Mouse (Mus musculus): ENCODE data around the gene Gm47996.
"Not testable (repeated sequence)": the region's sequence is repeated elsewhere in the genome, so short reads cannot be mapped to it uniquely, and the experiment has no call there.

Gm47996 gene

DNA sequence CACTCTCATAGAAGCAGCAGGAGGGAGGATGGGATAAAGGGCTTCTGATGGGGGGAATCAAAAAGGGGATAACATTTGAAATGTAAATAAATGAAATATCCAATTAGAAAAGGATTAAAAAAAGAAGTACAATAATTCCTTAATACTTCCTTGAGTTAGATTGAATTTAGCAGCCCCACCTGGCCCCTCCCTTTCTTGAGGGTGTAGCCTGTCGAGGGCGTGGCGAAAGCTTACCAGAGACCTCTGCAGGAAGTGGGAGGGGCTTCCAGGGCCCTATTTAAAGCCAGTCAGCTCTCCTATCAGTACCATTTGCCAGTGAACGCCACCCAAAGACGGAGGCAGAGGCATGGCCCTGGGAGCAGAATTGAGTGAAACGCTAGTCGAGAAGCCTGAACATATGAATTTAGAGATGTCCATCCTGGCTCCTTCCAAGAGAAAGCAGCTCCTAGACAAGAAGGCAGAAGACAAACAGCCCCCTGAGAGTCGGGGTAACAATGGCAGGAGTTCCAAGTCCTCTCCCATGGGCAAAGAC lies at the start of gene Gm47996:
Gene Gm47996, plus strand, starts transcription at position 308 of the 532 bp plus-strand sequence.
- DNase-seq (ENCODE audit: low read depth): not testable (repeated sequence)

DNA sequence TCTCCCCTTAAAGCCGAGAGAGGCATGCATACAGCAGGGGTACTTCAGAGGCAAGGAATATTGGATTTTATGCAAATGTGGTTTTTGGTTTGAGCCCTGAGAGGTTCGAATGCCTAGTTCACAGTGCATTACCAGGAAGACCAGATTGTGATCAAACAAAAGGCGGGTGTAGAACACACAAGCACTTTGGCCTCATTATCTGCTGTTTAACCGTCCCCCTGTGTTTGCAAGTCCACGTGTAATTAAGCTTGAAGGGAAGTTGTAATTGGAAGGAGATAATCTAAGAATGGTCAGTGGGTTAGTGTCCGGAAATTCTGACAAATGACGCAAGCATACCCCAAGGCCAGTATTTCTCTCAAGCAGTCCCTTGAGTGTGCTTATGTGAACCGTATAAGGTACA lies 43.9 kb upstream of the Gm47996 start:
- no peak for DNase-seq (ENCODE audit: low read depth)

DNA sequence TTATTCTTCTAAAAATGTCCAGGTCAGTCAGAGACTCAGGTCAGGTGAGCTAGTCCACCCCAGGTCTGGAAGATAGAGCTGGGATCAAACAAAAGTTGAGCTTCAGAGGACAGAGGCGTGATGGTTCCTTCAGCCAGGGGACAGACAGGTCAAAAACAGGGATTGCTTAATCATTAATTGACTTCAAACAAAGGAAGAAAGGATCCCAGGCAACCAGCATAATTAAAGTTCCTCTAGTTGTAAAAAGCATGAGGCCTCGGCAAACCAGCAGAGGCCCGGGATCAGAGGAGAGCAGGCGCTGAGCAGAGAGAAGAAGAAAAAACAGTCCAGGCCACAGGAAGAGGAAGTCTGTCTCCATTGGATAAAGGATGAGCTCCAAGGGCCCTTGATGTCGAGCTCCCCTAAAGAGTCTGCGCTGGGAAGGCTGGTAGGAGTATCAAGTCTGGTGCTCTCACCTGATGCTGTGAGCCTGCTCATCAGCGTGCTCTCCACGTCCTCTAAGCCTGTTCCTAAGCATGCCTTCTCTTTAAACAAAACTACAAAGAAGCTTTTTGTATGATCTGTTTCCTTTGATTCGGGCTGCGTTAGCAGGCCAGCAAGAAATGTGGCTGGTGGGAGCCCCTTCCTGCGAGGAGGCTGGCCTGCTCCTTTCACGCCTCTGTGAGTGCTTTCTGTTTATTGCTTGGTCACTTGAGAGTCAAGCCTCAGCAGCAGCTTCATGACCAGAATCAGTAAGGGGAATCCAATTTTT lies 42.5 kb upstream of the Gm47996 start:
- DNase-seq (ENCODE audit: low read depth): peak; percentile 51

DNA sequence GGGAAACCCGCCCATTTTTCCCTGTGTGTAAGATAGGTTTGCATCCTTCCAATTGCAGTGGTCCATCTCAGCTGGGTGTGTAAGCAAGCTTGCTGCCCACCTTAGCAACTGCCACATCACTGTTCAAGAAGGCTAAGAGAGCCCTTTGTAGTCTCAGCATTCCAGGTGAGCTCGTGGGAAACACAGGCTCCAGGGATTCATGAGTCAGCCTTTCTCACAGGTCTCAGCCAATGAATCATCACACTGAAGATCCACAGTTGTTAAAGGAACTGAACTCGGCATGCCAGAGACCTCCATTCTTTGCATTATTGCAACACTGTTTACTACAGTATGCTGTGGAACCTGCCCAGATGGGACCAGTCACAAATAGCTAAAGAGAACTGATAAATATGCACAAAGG lies 41.3 kb upstream of the Gm47996 start:
- no peak for DNase-seq (ENCODE audit: low read depth)

DNA sequence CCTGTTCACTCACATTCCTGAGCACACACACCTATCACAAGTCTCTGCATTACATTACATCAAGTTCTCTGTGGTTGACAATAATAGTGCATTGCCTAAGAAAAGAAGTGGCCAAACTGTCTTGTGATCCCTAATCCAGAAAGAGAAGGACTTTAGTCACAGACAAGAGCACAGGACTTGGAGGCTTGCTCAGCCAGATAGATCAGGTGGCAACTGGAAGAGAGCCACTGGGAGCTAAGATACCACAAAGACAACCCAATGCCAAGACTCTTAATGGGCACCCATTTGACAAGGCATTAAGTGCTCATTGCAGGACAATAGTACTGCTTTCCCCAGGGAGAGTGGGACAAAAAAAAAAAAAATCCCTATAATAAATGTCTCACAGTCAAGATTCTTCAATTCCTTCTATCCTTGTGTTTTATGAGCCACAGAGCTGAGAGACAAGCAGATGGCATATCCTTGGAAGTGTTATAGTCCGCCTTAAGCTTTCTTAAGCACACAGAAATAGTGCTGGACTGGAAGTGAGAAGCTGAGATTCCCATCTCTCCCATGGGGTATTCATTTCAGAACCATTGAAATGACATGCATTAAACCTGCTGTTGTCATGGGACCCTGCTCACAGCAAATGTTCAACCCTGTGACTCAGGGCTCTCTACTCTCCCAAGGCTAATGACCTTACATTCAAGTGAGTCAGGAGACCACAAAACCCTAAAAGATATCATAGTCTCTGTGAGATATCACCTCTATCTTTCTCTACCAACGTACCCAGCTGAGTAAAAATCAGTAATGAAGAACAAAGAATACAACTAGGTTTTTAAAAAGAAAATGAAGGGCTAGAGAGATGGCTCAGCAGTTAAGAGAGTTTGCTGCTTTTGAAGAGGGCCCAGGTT lies 38.1 kb upstream of the Gm47996 start:
- no peak for DNase-seq (ENCODE audit: low read depth)

DNA sequence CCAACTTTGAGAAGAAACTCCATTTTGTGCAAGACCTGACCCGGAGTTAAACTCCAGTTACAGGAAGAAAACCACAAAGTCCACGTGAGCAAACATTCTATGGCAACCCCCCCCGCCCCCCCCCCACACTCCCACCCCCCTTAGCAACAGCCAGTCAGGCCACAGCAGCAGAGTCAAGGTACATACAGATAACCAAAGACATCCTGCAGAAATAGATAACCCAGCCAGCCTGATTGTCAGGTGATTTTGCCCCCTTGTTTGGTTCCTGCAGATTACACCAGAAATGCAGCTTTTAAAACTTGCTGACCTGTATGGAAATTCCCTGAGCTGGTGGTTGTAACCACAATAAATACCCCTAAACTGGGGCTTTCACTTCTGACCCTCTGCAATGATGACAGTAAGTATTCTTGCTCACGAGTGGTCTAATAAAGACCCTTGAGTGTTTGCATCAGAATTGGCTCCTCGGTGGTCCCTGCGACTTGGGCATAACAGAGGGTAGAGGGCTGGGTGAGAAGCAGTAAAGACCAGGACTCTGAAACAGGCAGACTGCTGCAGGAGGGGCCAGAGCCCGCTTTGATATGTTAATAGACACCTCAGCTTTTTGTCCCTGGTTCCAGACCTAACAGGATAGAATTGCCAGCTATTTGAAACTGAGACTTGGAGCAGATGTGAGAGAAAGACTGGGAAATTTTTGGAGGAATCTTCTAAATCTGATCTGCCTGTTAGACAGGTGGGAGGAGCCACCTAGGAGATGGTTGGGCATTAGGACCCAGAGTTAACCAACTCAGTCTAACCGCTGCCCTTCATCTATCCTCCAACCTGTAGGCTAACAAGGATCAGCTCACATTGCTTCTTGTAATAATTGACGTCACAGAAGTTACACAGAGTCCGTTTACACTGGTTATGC lies 32.6 kb upstream of the Gm47996 start:
- peak; percentile 78 for DNase-seq (ENCODE audit: low read depth)

DNA sequence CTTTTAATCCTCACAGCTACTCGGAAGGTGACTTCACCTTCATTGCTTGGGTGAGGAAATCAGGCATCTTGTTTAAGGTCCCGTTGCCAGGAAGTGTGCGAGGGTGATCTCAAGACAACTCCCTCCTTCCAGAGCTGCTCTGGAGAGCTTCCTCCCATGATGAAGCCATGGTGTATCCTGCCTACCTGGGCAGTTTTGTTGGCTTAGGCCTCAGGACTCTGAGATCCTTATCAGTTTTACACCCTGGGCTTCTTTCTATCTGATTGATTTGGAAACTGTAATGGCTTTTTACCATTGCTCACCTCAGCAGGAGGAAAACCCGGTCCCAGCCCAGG lies 32.0 kb upstream of the Gm47996 start:
- no peak for DNase-seq (ENCODE audit: low read depth)

DNA sequence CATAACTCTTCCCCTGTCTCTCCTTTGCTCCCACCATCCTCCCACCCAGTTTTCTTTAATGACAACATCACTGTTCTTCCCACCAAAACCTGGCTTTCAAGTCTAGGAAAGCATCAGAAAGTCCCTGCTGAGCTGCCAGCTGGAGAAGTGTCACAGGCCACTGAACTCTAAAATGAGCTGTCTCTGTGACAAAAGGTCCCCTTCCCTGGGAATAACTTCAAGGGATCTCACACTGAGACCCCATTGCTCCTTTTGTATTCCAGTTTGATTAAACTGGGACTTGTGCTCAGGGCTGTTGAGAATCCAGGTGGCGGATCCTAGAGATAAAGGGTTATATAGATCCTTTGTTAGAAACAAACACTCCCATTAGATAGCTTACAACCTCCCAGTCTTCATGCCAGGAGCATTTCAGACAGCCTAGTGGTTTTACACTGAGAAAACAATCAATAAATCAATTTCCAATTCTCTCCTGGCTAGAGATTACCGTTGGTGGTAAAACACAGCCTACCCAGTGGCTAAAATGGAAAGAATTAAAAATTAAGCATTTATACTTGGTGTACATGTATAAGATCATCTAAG lies 31.3 kb upstream of the Gm47996 start:
- no peak for DNase-seq (ENCODE audit: low read depth)

DNA sequence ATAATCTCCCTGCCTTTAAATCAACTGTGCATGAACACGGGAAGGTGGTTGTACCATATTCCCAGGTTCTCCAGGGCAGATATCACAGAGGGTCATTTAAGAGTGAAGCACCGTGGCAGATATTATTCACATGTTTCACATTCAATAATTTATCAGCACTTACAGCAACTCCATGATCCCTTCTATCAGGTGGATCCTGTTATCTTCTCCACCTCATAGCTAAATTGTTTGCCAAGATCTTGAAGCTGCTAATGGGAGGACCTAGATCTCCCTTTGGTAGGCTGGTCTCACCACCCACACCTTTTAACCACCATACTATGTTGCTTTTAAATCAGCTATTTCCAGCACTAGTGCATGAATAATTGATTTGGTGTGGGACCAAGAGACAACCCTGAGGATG lies 29.8 kb upstream of the Gm47996 start:
- no peak for DNase-seq (ENCODE audit: low read depth)

DNA sequence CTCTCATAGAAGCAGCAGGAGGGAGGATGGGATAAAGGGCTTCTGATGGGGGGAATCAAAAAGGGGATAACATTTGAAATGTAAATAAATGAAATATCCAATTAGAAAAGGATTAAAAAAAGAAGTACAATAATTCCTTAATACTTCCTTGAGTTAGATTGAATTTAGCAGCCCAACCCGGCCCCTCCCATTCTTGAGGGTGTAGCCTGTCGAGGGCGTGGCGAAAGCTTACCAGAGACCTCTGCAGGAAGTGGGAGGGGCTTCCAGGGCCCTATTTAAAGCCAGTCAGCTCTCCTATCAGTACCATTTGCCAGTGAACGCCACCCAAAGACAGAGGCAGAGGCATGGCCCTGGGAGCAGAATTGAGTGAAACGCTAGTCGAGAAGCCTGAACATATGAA lies 27.7 kb upstream of the Gm47996 start, which contains the start of gene Gm47985:
Gene Gm47985, plus strand, starts transcription at position 272 of the 400 bp plus-strand sequence.
- not testable (repeated sequence) for DNase-seq (ENCODE audit: low read depth)

DNA sequence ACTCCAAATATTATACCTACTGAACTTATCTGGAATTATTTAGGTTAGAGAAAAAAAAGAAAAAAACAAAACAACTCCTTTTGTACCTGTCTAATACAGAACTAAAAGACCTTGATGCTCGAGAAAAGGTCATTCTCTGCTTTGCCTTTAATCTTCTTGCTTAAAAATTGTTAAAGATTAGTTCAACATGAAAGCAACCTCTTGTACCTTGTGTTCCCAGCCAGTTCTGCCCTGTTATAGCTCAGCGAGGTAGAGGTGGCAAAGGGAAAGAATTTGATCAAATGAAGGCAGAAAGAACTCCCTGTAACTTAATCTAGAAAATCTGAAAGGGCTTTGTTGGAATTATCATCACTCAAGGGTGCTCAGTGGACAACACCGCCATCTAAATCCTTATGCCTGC lies 23.7 kb upstream of the Gm47996 start:
- DNase-seq (ENCODE audit: low read depth): not testable (repeated sequence)

DNA sequence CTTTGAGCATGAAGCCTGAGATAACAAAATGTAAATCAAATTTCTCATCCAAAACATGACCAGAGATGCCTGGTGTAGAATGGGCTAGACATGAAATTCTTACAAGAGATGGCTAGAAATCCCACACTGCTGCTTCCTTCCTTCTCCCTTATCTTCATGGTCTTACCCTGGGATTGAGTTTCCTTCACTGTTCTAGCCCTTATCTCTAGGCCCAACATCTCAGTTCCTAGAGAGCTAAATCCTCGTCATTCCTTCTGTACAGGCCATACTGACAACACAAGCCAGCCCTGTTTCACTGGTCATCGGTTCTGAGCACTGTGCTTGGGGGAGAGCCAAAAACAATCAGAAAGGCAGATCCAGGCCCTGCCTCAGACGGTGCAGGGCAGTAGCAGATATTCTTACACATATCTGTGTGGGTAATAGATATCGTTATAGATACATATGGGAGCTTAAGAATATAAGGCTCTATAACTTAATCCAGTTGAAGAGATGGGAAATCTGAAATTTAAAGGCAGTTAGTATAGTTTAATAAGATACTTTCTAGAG lies 23.0 kb upstream of the Gm47996 start:
- not testable (repeated sequence) for DNase-seq (ENCODE audit: low read depth)

DNA sequence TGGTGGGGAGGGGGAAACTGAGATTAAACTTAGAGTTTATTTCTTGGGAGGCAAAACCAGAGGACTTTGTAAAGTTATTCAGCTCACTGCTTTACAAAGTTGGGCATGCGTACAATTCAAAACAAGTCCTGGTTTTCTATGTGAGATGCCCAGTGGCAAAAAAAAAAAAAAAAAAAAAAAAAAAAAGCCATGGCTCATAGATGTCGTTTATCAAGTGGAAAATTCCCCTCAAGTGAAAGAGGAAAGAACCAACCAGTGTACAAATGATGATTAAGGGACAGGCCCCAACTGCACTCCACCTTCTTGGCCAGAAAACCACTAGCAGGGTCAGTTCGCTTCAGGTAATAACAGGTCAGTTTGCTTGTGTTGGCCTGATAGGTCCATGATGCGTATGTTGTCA lies 21.5 kb upstream of the Gm47996 start:
- no peak for DNase-seq (ENCODE audit: low read depth)

DNA sequence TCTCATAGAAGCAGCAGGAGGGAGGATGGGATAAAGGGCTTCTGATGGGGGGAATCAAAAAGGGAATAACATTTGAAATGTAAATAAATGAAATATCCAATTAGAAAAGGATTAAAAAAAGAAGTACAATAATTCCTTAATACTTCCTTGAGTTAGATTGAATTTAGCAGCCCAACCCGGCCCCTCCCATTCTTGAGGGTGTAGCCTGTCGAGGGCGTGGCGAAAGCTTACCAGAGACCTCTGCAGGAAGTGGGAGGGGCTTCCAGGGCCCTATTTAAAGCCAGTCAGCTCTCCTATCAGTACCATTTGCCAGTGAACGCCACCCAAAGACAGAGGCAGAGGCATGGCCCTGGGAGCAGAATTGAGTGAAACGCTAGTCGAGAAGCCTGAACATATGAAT lies 17.9 kb upstream of the Gm47996 start, which contains the start of gene Gm8947:
Gene Gm8947, plus strand, starts transcription at position 302 of the 400 bp plus-strand sequence.
- not testable (repeated sequence) for DNase-seq (ENCODE audit: low read depth)

DNA sequence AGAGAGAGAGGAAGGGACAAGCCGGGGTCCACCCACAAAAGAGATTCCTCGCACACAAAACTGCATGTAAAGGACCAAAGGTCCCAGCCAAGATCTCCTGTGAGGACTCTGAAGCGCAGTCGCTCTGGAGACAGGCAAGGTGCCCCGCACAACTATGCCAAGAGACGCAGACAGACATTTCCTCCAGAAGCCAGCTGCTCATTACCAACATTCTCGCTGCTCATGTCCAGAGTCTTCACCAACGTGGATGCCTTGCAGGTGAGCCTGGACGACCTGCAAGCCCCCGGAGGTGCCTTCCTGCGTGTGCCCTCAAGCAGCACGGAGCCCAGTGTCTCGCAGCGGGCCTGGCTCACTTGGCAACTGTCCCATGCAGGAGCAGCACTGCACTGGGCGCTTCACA lies 17.2 kb upstream of the Gm47996 start:
- not testable (repeated sequence) for DNase-seq (ENCODE audit: low read depth)

DNA sequence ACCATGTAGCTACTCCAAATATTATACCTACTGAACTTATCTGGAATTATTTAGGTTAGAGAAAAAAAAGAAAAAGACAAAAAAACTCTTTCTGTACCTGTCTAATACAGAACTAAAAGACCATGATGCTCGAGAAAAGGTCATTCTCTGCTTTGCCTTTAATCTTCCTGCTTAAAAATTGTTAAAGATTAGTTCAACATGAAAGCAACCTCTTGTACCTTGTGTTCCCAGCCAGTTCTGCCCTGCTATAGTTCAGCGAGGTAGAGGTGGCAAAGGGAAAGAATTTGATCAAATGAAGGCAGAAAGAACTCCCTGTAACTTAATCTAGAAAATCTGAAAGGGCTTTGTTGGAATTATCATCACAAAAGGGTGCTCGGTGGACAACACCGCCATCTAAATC lies 13.9 kb upstream of the Gm47996 start:
- not testable (repeated sequence) for DNase-seq (ENCODE audit: low read depth)

DNA sequence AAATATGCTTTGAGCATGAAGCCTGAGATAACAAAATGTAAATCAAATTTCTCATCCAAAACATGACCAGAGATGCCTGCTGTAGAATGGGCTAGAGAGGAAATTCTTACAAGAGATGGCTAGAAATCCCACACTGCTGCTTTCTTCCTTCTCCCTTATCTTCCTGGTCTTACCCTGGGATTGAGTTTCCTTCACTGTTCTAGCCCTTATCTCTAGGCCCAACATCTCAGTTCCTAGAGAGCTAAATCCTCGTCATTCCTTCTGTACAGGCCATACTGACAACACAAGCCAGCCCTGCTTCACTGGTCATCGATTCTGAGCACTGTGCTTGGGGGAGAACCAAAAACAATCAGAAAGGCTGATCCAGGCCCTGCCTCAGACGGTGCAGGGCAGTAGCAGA lies 13.2 kb upstream of the Gm47996 start:
- not testable (repeated sequence) for DNase-seq (ENCODE audit: low read depth)

DNA sequence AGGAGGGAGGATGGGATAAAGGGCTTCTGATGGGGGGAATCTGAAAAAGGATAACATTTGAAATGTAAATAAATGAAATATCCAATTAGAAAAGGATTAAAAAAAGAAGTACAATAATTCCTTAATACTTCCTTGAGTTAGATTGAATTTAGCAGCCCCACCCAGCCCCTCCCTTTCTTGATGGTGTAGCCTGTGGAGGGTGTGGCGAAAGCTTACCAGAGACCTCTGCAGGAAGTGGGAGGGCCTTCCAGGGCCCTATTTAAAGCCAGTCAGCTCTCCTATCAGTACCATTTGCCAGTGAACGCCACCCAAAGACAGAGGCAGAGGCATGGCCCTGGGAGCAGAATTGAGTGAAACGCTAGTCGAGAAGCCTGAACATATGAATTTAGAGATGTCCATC lies 11.8 kb upstream of the Gm47996 start, which contains the start of gene Gm47995:
Gene Gm47995, plus strand, starts transcription at position 329 of the 400 bp plus-strand sequence.
- DNase-seq (ENCODE audit: low read depth): peak; percentile 30

DNA sequence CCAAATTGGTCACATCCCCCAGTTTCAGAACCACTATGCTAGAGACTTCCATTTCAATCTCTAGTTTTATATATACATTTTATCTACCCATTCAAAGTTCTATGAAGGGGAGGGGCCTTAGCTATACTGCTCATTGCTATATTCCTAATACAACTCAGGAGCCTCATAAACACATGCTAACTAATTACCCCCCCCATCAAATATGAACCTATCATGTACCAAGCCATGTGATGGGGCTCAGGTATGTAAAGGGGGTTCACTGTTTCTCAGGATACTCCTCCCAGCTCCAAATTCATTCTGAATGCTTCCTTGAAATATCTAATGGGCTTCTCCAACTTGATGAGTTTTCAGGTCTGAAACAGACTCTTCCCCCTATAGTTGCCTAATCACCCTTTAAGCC lies 9.3 kb upstream of the Gm47996 start:
- DNase-seq (ENCODE audit: low read depth): not testable (repeated sequence)

DNA sequence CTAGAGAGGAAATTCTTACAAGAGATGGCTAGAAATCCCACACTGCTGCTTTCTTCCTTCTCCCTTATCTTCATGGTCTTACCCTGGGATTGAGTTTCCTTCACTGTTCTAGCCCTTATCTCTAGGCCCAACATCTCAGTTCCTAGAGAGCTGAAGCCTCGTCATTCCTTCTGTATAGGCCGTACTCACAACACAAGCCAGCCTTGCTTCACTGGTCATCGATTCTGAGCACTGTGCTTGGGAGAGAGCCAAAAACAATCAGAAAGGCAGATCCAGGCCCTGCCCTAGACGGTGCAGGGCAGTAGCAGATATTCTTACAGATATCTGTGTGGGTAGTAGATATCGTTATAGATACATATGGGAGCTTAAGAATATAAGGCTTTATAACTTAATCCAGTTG lies 7.2 kb upstream of the Gm47996 start:
- not testable (repeated sequence) for DNase-seq (ENCODE audit: low read depth)

DNA sequence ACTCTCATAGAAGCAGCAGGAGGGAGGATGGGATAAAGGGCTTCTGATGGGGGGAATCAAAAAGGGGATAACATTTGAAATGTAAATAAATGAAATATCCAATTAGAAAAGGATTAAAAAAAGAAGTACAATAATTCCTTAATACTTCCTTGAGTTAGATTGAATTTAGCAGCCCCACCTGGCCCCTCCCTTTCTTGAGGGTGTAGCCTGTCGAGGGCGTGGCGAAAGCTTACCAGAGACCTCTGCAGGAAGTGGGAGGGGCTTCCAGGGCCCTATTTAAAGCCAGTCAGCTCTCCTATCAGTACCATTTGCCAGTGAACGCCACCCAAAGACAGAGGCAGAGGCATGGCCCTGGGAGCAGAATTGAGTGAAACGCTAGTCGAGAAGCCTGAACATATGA lies 6.1 kb upstream of the Gm47996 start, which contains the start of gene 3110040M04Rik:
Gene 3110040M04Rik, plus strand, starts transcription at position 304 of the 400 bp plus-strand sequence.
- DNase-seq (ENCODE audit: low read depth): not testable (repeated sequence)

Data from naive thymus-derived CD4-positive, alpha-beta T cell, adult 2 months (primary cell).